Mouse (Mus musculus): ENCODE results near the gene Tmem233. TPM values are rescaled to one million over a fixed set of nuclear protein-coding genes. Genes with fewer than 3 reads are reported as not detected.

The Tmem233 gene
- polyA plus RNA-seq (2011; ENCODE audit: insufficient read depth, insufficient read length, low replicate concordance, missing spikeins), result not detected in 2 replicates

DNA sequence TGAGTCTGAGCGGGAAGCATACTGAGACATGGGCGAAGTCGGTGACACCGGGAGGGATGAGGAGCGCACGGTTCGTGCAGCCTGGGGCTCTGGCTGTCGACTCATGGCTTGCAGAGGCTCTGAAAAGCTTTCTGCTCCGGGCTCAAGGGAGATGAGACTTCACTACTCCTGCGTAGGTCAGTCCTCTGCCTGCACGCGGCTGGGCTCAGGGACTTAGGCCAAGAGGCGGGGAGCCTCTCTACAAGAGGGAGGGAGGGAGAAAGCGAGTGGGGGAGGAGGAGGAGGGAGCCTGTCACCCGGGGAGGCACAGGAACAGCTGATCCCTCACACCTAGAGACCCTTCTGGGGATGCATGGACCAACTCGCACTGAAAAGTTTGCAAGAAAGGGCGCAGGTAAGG lies at the start of gene Tmem233:
Gene Tmem233 (minus strand): TSS at position 164 of the 400 bp plus-strand sequence.
- Histone ChIP-seq H3K4me1 (ENCODE audit: control insufficient read depth, insufficient read depth, low read length) (no peaks in the 10 kb centered on the region), H3K4me3 (replicated peaks; ENCODE audit: control insufficient read depth, low read depth, low read length) (no peak within 1 kb of the TSS), H3K27ac (ENCODE audit: control insufficient read depth, insufficient read depth, low read depth, low read length, poor library complexity) (no peak within 1 kb of the TSS)
- 23% methylated on average over 17 of the region's 17 CpGs for WGBS
- TF ChIP-seq CTCF (IDR thresholded peaks at IDR 0.05; ENCODE audit: control insufficient read depth, insufficient read depth, low read length) (no peak), POLR2A (IDR thresholded peaks at IDR 0.05; ENCODE audit: borderline replicate concordance, control insufficient read depth, low read depth, low read length) (no peak)

DNA sequence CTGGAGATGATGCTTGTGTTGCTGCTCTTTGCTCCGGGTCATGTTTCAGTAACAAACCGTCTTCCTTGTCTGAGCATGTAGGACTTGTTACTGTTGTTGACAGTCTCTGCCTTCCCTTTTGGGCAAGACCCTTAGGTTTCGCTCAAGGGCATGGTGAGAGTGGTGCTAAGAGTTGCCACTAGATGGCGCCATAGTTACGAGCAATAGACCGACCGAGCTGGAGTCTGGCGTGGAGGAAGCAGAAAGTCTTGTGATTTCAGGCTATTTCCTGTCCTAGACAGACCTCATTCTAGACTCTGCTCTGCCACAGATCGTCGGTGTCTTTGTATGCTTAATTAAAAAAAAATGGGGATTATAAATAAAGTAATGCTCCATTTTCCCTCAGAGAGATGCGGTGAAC lies 40.3 kb upstream of the Tmem233 start:
- WGBS, result 8% methylated on average over 11 of the region's 11 CpGs
- no peaks in the 10 kb centered on the region for H3K4me1 ChIP-seq (ENCODE audit: control insufficient read depth, insufficient read depth, low read length)
- no peak overlapping the region for H3K4me3 ChIP-seq (replicated peaks; ENCODE audit: control insufficient read depth, low read depth, low read length)
- TF ChIP-seq CTCF (IDR thresholded peaks at IDR 0.05; ENCODE audit: control insufficient read depth, insufficient read depth, low read length), result peak; percentile 86
- no peak for TF ChIP-seq POLR2A (IDR thresholded peaks at IDR 0.05; ENCODE audit: borderline replicate concordance, control insufficient read depth, low read depth, low read length)
- no peak overlapping the region for H3K27ac ChIP-seq (ENCODE audit: control insufficient read depth, insufficient read depth, low read depth, low read length, poor library complexity)

GRCm38 (mm10) chr5:116116567-116116966 lies 33.5 kb upstream of the Tmem233 start:
- TF ChIP-seq CTCF (IDR thresholded peaks at IDR 0.05; ENCODE audit: control insufficient read depth, insufficient read depth, low read length), result peak; percentile 91
- TF ChIP-seq POLR2A (IDR thresholded peaks at IDR 0.05; ENCODE audit: borderline replicate concordance, control insufficient read depth, low read depth, low read length), result no peak
- Histone ChIP-seq H3K4me3 (replicated peaks; ENCODE audit: control insufficient read depth, low read depth, low read length) (no peak overlapping the region), H3K27ac (ENCODE audit: control insufficient read depth, insufficient read depth, low read depth, low read length, poor library complexity) (no peak overlapping the region), H3K4me1 (ENCODE audit: control insufficient read depth, insufficient read depth, low read length) (no peaks in the 10 kb centered on the region)
- 16% methylated on average over 9 of the region's 9 CpGs for WGBS

DNA sequence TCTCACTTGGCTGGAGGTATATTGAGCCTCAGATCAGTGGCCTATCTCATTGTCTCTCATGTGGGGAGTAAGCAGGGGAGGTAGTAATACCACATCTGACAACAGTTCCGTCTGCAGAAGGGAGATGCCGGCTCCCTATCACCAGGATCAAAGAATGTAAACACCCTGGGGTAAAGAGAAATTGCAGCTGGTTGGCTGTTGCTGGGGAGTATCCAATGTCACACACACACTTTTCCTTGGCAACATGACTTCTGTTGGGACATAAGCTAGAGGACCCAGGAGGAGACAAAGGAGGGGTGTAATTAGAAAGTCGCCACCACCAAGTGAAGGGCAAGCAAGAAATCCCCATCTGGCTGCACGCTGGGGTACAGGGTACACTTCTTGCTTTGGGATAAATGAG lies 33.1 kb upstream of the Tmem233 start:
- 67% methylated on average over 4 of the region's 4 CpGs for WGBS
- Histone ChIP-seq H3K4me1 (ENCODE audit: control insufficient read depth, insufficient read depth, low read length) (no peaks in the 10 kb centered on the region), H3K27ac (ENCODE audit: control insufficient read depth, insufficient read depth, low read depth, low read length, poor library complexity) (no peak overlapping the region), H3K4me3 (replicated peaks; ENCODE audit: control insufficient read depth, low read depth, low read length) (no peak overlapping the region)
- TF ChIP-seq CTCF (IDR thresholded peaks at IDR 0.05; ENCODE audit: control insufficient read depth, insufficient read depth, low read length), result no peak

DNA sequence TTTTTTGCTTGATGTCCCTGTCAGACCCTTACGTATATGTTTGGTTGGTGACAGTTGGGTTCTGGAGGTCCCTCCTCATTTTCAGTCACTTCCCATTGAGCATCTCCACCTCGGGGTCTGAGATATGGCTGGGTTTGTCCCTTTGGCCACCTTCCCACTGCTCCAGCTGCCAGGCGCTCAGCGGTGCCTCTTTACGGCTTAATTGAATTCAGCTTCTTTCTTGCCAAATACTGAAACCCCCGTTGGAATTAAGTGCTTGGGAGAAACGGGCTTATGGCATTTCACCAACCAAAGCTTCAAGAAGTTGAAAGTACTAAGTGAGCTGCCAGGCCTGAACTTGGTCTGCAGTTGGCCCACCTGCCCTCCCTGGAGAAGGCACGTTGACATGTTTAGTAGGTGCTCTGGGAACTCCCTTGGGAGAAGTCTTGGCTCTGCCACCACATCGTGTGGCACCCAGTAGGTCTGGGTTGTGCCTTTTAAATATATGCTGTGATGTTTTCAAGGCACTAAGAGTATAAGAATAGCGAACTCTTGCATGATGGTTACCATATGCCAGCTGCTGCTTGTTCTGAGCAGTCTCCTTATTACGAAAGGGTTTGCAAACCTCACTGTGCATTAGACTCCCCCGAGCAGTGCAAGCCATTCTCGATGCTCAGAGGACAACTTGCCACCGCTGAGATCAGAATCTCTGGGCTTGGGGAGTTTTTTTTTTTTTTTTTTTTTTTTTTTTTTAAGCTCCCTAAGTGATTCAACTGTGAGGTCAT lies 32.2 kb upstream of the Tmem233 start:
- H3K4me3 ChIP-seq (replicated peaks; ENCODE audit: control insufficient read depth, low read depth, low read length), result no peak overlapping the region
- 70% methylated on average over 14 of the region's 14 CpGs for WGBS
- no peaks in the 10 kb centered on the region for H3K4me1 ChIP-seq (ENCODE audit: control insufficient read depth, insufficient read depth, low read length)
- no peak overlapping the region for H3K27ac ChIP-seq (ENCODE audit: control insufficient read depth, insufficient read depth, low read depth, low read length, poor library complexity)
- TF ChIP-seq CTCF (IDR thresholded peaks at IDR 0.05; ENCODE audit: control insufficient read depth, insufficient read depth, low read length) (no peak), POLR2A (IDR thresholded peaks at IDR 0.05; ENCODE audit: borderline replicate concordance, control insufficient read depth, low read depth, low read length) (no peak)

DNA sequence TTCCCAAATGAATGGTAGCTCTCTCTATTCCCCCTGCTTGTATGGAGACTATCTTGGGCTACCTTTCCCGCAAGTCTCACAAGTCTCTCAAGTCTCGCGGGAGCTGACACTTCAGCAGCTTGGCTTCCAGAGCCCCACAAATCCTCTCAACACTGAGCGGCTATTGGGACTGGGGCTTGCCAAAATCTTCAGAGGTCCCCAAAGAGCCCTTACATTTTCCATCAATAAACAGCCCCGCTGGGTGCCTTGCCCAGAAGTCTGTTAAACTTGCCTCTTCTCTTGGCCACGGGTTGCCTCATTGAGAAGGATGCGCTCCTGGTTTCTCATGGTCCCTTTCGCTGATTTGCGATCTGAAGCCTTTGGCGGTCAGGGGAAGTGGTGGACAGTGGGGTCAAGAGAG lies 25.6 kb upstream of the Tmem233 start:
- WGBS, result 92% methylated on average over 10 of the region's 10 CpGs
- H3K4me1 ChIP-seq (ENCODE audit: control insufficient read depth, insufficient read depth, low read length), result no peaks in the 10 kb centered on the region
- H3K27ac ChIP-seq (ENCODE audit: control insufficient read depth, insufficient read depth, low read depth, low read length, poor library complexity), result no peak overlapping the region
- TF ChIP-seq POLR2A (IDR thresholded peaks at IDR 0.05; ENCODE audit: borderline replicate concordance, control insufficient read depth, low read depth, low read length) (no peak), CTCF (IDR thresholded peaks at IDR 0.05; ENCODE audit: control insufficient read depth, insufficient read depth, low read length) (no peak)
- no peak overlapping the region for H3K4me3 ChIP-seq (replicated peaks; ENCODE audit: control insufficient read depth, low read depth, low read length)

DNA sequence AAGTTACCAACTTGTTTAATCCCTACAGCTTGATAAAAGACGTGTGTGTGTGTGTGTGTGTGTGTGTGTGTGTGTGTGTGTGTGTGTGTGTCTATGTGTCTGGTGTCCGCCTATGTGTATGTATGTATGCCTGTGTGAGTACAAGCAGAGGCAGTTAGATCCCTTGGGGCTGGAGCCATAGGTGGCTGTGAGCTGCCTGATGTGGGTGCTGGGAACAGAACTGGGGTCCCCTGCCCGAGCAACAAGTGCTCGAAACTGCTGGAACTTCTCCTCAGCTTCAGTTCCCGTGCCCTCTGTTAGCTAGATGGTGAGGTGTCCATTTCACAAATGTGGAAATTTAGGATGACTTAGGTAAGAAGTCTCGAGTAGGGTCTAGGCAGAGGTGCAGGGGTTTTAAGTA lies 1.2 kb upstream of the Tmem233 start:
- 76% methylated on average over 6 of the region's 6 CpGs for WGBS
- no peak overlapping the region for H3K4me3 ChIP-seq (replicated peaks; ENCODE audit: control insufficient read depth, low read depth, low read length)
- no peaks in the 10 kb centered on the region for H3K4me1 ChIP-seq (ENCODE audit: control insufficient read depth, insufficient read depth, low read length)
- TF ChIP-seq CTCF (IDR thresholded peaks at IDR 0.05; ENCODE audit: control insufficient read depth, insufficient read depth, low read length) (no peak), POLR2A (IDR thresholded peaks at IDR 0.05; ENCODE audit: borderline replicate concordance, control insufficient read depth, low read depth, low read length) (no peak)
- no peak overlapping the region for H3K27ac ChIP-seq (ENCODE audit: control insufficient read depth, insufficient read depth, low read depth, low read length, poor library complexity)

- TF ChIP-seq CTCF (IDR thresholded peaks at IDR 0.05; ENCODE audit: control insufficient read depth, insufficient read depth, low read length) (no peak), POLR2A (IDR thresholded peaks at IDR 0.05; ENCODE audit: borderline replicate concordance, control insufficient read depth, low read depth, low read length) (no peak)
- WGBS, result 36% methylated on average over 17 of the region's 17 CpGs
Observed at GRCm38 (mm10) chr5:116082241-116082900, 673 bp downstream of the Tmem233 start.

More at GRCm38 (mm10) chr5:116082241-116082900, 673 bp downstream of the Tmem233 start:
- no peaks in the 10 kb centered on the region for H3K4me1 ChIP-seq (ENCODE audit: control insufficient read depth, insufficient read depth, low read length)
- H3K4me3 ChIP-seq (replicated peaks; ENCODE audit: control insufficient read depth, low read depth, low read length), result no peak overlapping the region
- H3K27ac ChIP-seq (ENCODE audit: control insufficient read depth, insufficient read depth, low read depth, low read length, poor library complexity), result no peak overlapping the region
